Mouse (Mus musculus) hindbrain, embryonic 16.5 days (tissue): ENCODE measurements around the gene Pole. TPM values are rescaled to one million over a fixed set of nuclear protein-coding genes. Genes with fewer than 3 reads are reported as not detected.

Experiments
- ATAC-seq: fragments of 200-750 bp; cut with Nextera tagmentation; 2 replicates; pipeline ENCODE4 v1.8.0; 2017; ENCODE audit warnings: moderate TSS enrichment, moderate library complexity
- H3K27ac ChIP-seq: fragments of 300-500 bp; sonication (generic); 2 replicates; pipeline ENCODE4 v1.5.1; 2014; ENCODE audit warnings: low read depth, mild to moderate bottlenecking, control low read depth, low read length, moderate library complexity
- H3K27me3 ChIP-seq: fragments of 300-500 bp; sonication (generic); replicated peaks from 2 replicates; pipeline ENCODE4 v1.6.1; 2014; ENCODE audit warnings: low read length; ENCODE audit not compliant: control insufficient read depth, insufficient read depth
- H3K36me3 ChIP-seq: fragments of 300-500 bp; sonication (generic); 2 replicates; pipeline ENCODE4 v1.6.1; 2014; ENCODE audit warnings: mild to moderate bottlenecking, low read length, moderate library complexity, mixed read lengths; ENCODE audit not compliant: control insufficient read depth, insufficient read depth
- H3K4me1 ChIP-seq: fragments of 300-500 bp; sonication (generic); 2 replicates; pipeline ENCODE4 v1.6.1; 2014; ENCODE audit warnings: low read depth, low read length; ENCODE audit not compliant: control insufficient read depth, insufficient read depth
- H3K4me2 ChIP-seq: fragments of 300-500 bp; sonication (generic); 2 replicates; pipeline ENCODE4 v1.6.1; 2014; ENCODE audit warnings: mild to moderate bottlenecking, low read length, control low read depth, moderate library complexity
- H3K4me3 ChIP-seq: fragments of 300-500 bp; sonication (generic); 2 replicates; pipeline ENCODE4 v1.5.1; 2014; ENCODE audit warnings: mild to moderate bottlenecking, low read length, control low read depth, moderate library complexity
- H3K9ac ChIP-seq: fragments of 300-500 bp; sonication (generic); 2 replicates; pipeline ENCODE4 v1.6.1; 2014; ENCODE audit warnings: low read depth, mild to moderate bottlenecking, control low read depth, low read length, moderate library complexity
- H3K9me3 ChIP-seq: fragments of 300-500 bp; sonication (generic); 2 replicates; pipeline ENCODE4 v1.6.1; 2014; ENCODE audit warnings: mild to moderate bottlenecking, low read length, moderate library complexity; ENCODE audit not compliant: control insufficient read depth
- WGBS: fragments of 180-500 bp; shearing (Covaris S2); extraction: QIAGEN DNeasy Blood & Tissue Kit; methylation state at CpG from one replicate; pipeline ENCODE4 v1.1.7; 2014; 5-methylcytosine and 5-hydroxymethylcytosine counted together
- polyA plus RNA-seq: library from polyadenylated mRNA; unstranded; fragments of >200 nt; fragmentation: Nextera tagmentation; extraction: Ambion mirVana; gene quantifications from 2 replicates; pipeline ENCODE4 v1.2.1, GENCODE M21; 2015

The Pole gene
- polyA plus RNA-seq, 1 experiment from 2014 or later: 7.1 TPM

DNA sequence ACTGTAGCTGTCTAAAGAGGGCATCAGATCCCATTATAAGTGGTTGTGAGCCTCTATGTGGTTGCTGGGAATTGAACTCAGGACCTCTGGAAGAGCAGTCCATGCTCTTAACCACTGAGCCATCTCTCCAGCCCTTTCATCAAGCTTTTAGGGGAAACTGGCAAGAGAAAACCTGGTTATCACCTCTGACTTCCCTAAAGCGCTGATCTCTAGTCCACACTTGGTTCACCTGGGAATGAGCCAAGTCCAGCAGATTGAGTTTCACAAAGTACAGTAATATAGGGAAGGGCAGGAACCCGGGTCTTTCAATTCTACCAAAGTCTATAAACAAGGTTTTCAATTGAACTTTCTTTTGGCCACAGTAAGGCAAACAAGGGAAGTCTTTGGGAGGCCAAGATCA is 4.1 kb upstream of the Pole start:
- ATAC-seq: no peak
- H3K4me2 ChIP-seq: no peak overlapping the region
- 88% methylated on average over 2 of the region's 2 CpGs for WGBS
- peaks cover 9% of the 10 kb centered on the region for H3K4me1 ChIP-seq
- H3K9ac ChIP-seq: no peak overlapping the region
- no peak overlapping the region for H3K27ac ChIP-seq
- H3K9me3 ChIP-seq: no peaks in the 10 kb centered on the region
- no peaks in the 10 kb centered on the region for H3K36me3 ChIP-seq
- H3K4me3 ChIP-seq: no peak overlapping the region
- H3K27me3 ChIP-seq: no peaks in the 10 kb centered on the region

DNA sequence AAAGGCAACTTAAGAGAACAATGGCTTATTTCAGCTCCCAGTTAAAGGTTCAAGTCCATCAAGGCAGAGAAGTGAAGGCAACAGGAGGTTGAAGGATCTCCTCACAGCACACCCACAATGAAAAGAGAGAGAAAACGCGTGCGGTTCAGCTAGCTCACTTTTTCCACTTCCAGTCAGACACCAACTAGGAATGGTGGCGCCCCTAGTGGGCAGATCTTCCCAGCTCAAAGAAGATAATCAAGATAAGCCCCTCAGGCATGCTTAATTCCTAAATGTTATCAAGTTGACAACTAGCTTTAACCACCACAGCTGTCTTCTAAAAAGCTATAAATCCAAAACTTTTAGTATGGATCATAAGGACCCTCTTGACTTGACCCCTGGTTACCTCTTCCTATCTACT is 1.6 kb upstream of the Pole start:
- Histone ChIP-seq H3K4me2 (peak overlapping the region; percentile 2; the same call in 1 of the 2 replicates), H3K9me3 (no peaks in the 10 kb centered on the region), H3K27ac (no peak overlapping the region), H3K4me3 (no peak overlapping the region), H3K36me3 (no peaks in the 10 kb centered on the region), H3K9ac (no peak overlapping the region), H3K4me1 (peaks cover 9% of the 10 kb centered on the region), H3K27me3 (no peaks in the 10 kb centered on the region)
- no peak for ATAC-seq
- 8% methylated on average over 4 of the region's 4 CpGs for WGBS

DNA sequence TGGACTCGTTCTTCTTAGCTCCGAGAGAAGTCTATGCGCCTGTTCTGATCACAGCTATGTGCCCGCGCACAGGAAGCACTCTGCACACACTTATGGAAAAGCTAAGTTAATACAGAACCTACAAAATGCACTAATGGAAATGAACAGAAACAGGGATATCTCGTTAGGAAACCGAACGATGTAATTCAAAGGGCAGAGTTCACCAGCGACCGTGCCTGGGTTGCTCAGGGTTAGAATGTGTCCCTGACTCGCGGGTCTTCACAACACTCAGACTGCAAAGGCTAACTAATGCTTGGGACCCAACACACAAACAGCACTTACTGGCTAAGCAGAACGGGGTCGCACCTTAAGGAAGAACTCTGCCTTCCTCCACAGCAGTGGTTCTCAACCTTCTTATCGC is 950 bp upstream of the Pole start:
- Histone ChIP-seq H3K4me1 (peaks cover 9% of the 10 kb centered on the region), H3K36me3 (no peaks in the 10 kb centered on the region), H3K4me2 (peak overlapping the region; percentile 99), H3K4me3 (peak overlapping the region; percentile 66), H3K27me3 (no peaks in the 10 kb centered on the region), H3K27ac (no peak overlapping the region), H3K9ac (peak overlapping the region; percentile 81; the same call in 1 of the 2 replicates), H3K9me3 (no peaks in the 10 kb centered on the region)
- ATAC-seq: no peak
- 11% methylated on average over 15 of the region's 15 CpGs for WGBS

DNA sequence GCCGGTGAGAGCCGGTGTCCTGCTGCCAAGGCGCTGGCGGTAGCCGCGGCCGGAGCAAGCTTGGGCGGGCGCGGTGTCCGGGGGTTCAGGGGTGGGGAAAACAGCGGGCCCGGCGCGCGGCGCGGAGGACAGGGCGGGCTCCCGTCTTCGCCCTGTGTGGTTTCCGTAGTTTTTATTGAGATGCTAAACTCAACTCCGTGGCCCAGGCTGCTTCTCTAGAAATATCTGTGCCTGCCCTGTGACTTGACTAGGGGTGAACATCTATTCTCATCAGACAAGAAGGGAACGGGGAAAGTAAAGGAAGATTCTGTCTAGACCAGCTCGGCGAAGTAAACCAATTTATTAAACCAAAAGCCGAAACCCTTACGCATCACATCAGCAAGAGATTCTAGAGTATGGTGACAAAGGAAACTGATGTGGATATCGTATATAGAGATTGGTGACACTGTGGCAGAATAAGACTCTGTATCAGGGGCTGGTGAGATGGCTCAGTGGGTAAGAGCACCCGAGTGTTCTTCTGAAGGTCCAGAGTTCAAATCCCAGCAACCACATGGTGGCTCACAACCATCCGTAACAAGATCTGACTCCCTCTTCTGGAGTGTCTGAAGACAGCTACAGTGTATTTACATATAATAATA is 459 bp downstream of the Pole start:
- H3K9ac ChIP-seq: peak overlapping the region; percentile 81
- no peaks in the 10 kb centered on the region for H3K36me3 ChIP-seq
- ATAC-seq: peak; percentile 76
- H3K4me1 ChIP-seq: peaks cover 9% of the 10 kb centered on the region
- H3K27me3 ChIP-seq: no peaks in the 10 kb centered on the region
- 1% methylated on average over 26 of the region's 31 CpGs for WGBS
- peak overlapping the region; percentile 66 for H3K4me3 ChIP-seq
- no peaks in the 10 kb centered on the region for H3K9me3 ChIP-seq
- 0 out of 2 replicates have a peak overlapping the region, but pooled peaks have one; percentile 14 for H3K27ac ChIP-seq
- peak overlapping the region; percentile 99 for H3K4me2 ChIP-seq

DNA sequence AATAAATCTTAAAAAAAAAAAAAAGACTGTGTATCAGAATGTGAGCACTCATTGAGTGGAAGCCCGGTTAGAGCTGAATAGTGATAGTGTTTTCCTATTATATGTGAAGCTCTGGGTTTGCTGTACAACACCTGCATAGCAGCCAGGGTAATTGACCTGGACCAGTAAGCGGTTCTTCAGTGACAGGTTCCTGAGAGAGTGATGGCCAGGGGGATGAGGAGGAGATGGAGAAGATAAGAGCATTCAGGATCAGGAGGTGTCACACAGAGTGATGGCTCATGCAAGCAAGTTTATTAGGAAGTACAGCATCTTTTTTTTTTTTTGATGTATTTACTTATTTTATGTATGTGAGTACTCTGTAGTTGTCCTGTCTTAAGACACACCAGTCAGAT is 974 bp downstream of the Pole start:
- Histone ChIP-seq H3K36me3 (no peaks in the 10 kb centered on the region), H3K4me3 (no peak overlapping the region; the same call in 1 of the 2 replicates)

DNA sequence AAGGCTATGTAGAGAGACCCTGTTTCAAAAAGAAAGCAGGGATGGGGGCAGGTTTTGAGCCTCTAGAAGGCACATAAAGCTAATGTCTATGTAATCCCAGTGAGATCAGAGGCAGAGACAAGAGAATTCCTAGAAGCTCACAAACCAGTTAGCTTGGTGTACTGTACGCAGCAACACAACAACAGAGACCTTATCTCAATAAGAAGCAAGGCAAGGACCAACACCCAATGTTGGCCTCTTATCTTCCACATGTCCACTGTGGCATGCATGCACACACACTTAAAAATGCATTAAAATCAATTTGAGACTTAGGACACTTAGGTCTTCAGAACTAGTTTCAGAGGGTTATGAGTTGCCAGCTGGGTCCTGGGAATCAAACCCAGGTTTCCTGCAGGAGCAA is 5.5 kb downstream of the Pole start:
- Histone ChIP-seq H3K27ac (no peak overlapping the region), H3K9ac (no peak overlapping the region), H3K27me3 (no peaks in the 10 kb centered on the region), H3K4me2 (no peak overlapping the region), H3K36me3 (no peaks in the 10 kb centered on the region; the same call in 1 of the 2 replicates), H3K9me3 (no peaks in the 10 kb centered on the region), H3K4me3 (no peak overlapping the region), H3K4me1 (peaks cover under 1% of the 10 kb centered on the region)
- 100% methylated on average over 1 of the region's 1 CpGs for WGBS
- no peak for ATAC-seq

More for the DNA sequence above, 974 bp downstream of the Pole start:
- WGBS: 68% methylated on average over 2 of the region's 2 CpGs
- Histone ChIP-seq H3K27ac (no peak overlapping the region), H3K27me3 (no peaks in the 10 kb centered on the region), H3K4me2 (peak overlapping the region; percentile 99), H3K9ac (no peak overlapping the region), H3K4me1 (peaks cover 9% of the 10 kb centered on the region), H3K9me3 (no peaks in the 10 kb centered on the region)
- ATAC-seq: no peak

DNA sequence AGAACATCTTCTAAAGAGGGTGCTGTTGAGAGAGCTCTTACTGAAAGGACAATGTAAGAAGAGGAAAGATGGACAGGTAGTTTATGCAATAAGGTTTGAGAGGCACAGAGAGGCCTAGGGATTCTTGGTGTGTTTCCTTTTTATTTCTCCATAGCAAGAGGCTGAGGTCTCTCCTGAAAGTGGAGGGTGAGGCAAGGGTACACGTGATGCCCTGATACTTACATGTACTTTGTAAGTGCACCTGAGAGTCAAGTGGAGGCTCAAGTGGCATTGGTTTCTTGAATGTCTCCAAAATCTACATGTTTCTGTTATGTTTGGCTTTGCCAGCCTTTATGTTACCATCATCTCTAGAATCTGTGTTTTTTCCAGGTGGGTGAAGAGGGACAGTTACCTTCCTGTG is 10.5 kb downstream of the Pole start:
- no peaks in the 10 kb centered on the region for H3K9me3 ChIP-seq
- ATAC-seq: no peak
- no peak overlapping the region for H3K4me3 ChIP-seq
- H3K4me1 ChIP-seq: no peaks in the 10 kb centered on the region
- WGBS: 94% methylated on average over 1 of the region's 1 CpGs
- no peak overlapping the region for H3K27ac ChIP-seq
- H3K4me2 ChIP-seq: no peak overlapping the region
- no peaks in the 10 kb centered on the region for H3K27me3 ChIP-seq
- no peak overlapping the region for H3K9ac ChIP-seq
- H3K36me3 ChIP-seq: peaks cover 4% of the 10 kb centered on the region; the same call in 1 of the 2 replicates

DNA sequence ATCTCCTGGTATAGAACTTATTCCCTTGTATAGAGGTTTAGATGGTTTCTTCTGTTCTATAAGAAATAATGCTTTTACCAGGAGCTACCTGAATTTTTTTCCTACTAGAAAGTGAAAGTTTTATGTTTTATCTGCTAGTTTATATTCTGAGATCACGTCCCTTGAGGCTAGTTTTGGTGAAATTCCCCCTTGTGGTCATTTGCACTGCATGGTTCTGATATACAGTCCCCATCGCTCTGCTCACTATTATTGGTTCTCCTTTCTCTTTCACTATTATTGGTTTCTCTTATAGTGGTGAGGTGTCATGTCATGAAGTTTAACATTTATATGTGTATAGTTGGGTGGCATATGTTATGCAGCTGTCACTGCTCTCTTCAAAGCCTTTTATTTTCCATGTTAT is 14.5 kb downstream of the Pole start:
- no peaks in the 10 kb centered on the region for H3K9me3 ChIP-seq
- no peaks in the 10 kb centered on the region for H3K27me3 ChIP-seq
- H3K27ac ChIP-seq: no peak overlapping the region
- H3K4me3 ChIP-seq: no peak overlapping the region
- H3K4me2 ChIP-seq: no peak overlapping the region
- 88% methylated on average over 2 of the region's 2 CpGs for WGBS
- peaks cover 4% of the 10 kb centered on the region for H3K36me3 ChIP-seq
- no peaks in the 10 kb centered on the region for H3K4me1 ChIP-seq
- ATAC-seq: no peak
- H3K9ac ChIP-seq: no peak overlapping the region

DNA sequence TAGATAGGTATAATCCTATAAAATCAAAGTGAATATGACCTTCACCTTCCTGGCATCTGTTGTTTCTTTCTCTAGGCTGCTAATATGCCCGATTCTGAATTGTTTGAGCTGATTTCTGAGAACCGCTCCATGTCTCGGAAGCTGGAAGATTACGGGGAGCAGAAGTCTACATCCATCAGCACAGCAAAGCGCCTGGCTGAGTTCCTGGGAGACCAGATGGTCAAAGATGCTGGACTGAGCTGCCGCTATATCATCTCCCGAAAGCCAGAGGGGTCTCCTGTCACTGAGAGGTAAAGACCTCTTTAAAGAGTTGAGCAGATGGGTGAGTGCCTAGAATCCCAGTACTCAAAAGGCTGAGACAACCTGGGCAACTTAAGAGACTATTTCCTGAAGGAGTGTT is 22.8 kb downstream of the Pole start:
- Histone ChIP-seq H3K36me3 (no peaks in the 10 kb centered on the region), H3K4me1 (no peaks in the 10 kb centered on the region), H3K4me2 (no peak overlapping the region), H3K9me3 (no peaks in the 10 kb centered on the region), H3K27me3 (no peaks in the 10 kb centered on the region), H3K9ac (no peak overlapping the region), H3K4me3 (no peak overlapping the region), H3K27ac (no peak overlapping the region)
- ATAC-seq: no peak
- 95% methylated on average over 7 of the region's 7 CpGs for WGBS
